In the genomic region with DNA sequence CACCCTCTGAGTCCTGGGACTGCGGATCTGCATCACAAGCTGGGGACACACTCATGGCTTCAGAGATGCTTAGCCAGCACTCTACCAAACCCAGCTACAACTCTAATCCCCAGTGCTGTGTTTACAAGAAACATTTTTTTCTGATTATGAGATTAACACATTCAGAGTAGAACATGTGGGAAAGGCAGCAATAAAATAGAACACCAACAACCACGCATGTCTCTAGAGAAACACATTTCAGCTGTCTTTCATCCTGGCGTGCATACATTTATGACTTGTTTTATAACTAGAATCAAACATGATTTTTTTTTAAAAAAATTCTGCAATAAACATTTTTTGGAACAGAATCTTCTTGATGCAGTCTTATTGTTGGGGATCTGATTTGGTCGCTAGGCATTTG, we compare ENCODE assay signal across 30 mouse cellular contexts. TPM values are rescaled to one million over a fixed set of nuclear protein-coding genes. Genes with fewer than 3 reads are reported as not detected.
"Had no signal": no experiment of that assay in that cellular context is flagged by ENCODE, and none has a peak within 500 bp of the region (broad histone marks: within the 10 kb centered on the region; RNA-seq: fewer than 3 reads in every experiment).

No protein-coding gene starts in this region.

- DNase-seq: kidney, adult 18-20 months; kidney, adult 9 months; kidney, postnatal 10 days; kidney, postnatal 36 days; liver, postnatal 0 days; right cerebral cortex, adult 18-20 months; right cerebral cortex, postnatal 14 days; right cerebral cortex, postnatal 4 days; thymus, adult 2 months; thymus, postnatal 14 days; thymus, postnatal 4 days had no signal

- H3K36me3 ChIP-seq: limb, embryonic 15.5 days; midbrain, embryonic 12.5 days; midbrain, embryonic 15.5 days; neural tube, embryonic 12.5 days; neural tube, embryonic 15.5 days had no signal

- H3K27ac ChIP-seq: limb, embryonic 15.5 days; liver, embryonic 14.5 days; macrophage; midbrain, embryonic 12.5 days; midbrain, embryonic 15.5 days; neural tube, embryonic 12.5 days; stomach, postnatal 0 days had no signal

- ATAC-seq: inflammation-experienced regulatory T-cells, adult 6 months; intestine, embryonic 16.5 days; liver, postnatal 0 days; lung, postnatal 0 days; midbrain, embryonic 15.5 days had no signal

- H3K4me1 ChIP-seq: midbrain, embryonic 12.5 days; midbrain, embryonic 15.5 days; neural tube, embryonic 12.5 days had no signal

- H3K4me3 ChIP-seq: left cerebral cortex, adult 2 months; limb, embryonic 15.5 days; midbrain, embryonic 12.5 days; midbrain, embryonic 15.5 days; neural tube, embryonic 12.5 days; neural tube, embryonic 15.5 days had no signal

- H3K9ac ChIP-seq: limb, embryonic 15.5 days; liver, embryonic 14.5 days; liver, postnatal 0 days; lung, embryonic 14.5 days; midbrain, embryonic 12.5 days; midbrain, embryonic 15.5 days; neural tube, embryonic 12.5 days; neural tube, embryonic 15.5 days had no signal

- H3K9me3 ChIP-seq: limb, embryonic 15.5 days; midbrain, embryonic 15.5 days; neural tube, embryonic 12.5 days; neural tube, embryonic 15.5 days had no signal

- H3K4me2 ChIP-seq: limb, embryonic 15.5 days; liver, embryonic 11.5 days; lung, embryonic 14.5 days; midbrain, embryonic 12.5 days; midbrain, embryonic 15.5 days; neural tube, embryonic 12.5 days; neural tube, embryonic 15.5 days had no signal

- H3K27me3 ChIP-seq: limb, embryonic 15.5 days; midbrain, embryonic 12.5 days; midbrain, embryonic 15.5 days; neural tube, embryonic 12.5 days; neural tube, embryonic 15.5 days had no signal

RNA-seq across cellular contexts. Expression of gene Tuba3a, which starts 1.1 kb away (rescaled TPM):
- total RNA-seq: layer of hippocampus, adult 18-20 months; layer of hippocampus, postnatal 25 days; left cerebral cortex, adult 2 months; left cerebral cortex, postnatal 14 days; megakaryocyte, adult 5-6 weeks had no signal
- polyA plus RNA-seq: limb, embryonic 15.5 days; liver, embryonic 11.5 days; liver, embryonic 14.5 days; liver, postnatal 0 days; lung, postnatal 0 days; macrophage; midbrain, embryonic 12.5 days; midbrain, embryonic 15.5 days; neural tube, embryonic 15.5 days; stomach, embryonic 14.5 days had no signal

RNA-seq across cellular contexts. Expression of gene Scnn1a, which starts 33.5 kb away (rescaled TPM):
- polyA plus RNA-seq: inflammation-experienced regulatory T-cells, adult 6 months had no signal

RNA-seq across cellular contexts. Expression of gene Cd27, which starts 50.1 kb away (rescaled TPM):
- total RNA-seq: layer of hippocampus, adult 18-20 months; layer of hippocampus, postnatal 25 days; left cerebral cortex, adult 2 months; left cerebral cortex, postnatal 14 days had no signal
- polyA plus RNA-seq: macrophage had no signal
